Mouse (Mus musculus): ENCODE results near the gene Xpr1. TPM values are rescaled to one million over a fixed set of nuclear protein-coding genes. Genes with fewer than 3 reads are reported as not detected.

Xpr1 gene
- polyA plus RNA-seq, 1 experiment from 2014 or later, result 7.5 TPM

DNA sequence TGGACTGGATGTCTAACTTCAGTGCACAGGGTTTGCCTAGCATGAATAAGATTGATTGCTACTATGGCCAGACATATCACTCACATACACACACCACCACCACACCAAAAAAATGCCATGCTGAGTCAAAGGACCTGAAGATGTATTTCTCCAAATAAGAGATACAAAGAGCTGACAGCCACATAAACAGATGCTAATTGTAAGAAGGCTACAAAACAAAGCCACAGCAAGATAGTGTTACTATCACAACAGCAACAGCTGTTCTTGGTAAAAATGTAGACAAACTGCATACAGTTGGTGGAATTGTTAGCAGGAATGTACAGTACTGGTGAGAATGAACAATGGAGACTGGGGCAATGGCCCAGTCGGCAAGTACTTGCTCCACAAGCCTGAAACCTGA is 28.8 kb downstream of the Xpr1 start:
- Histone ChIP-seq H3K4me3 (ENCODE audit: low read length) (no peak overlapping the region), H3K9me3 (ENCODE audit: control insufficient read depth, low read length) (no peaks in the 10 kb centered on the region), H3K4me1 (replicated peaks; ENCODE audit: control insufficient read depth, insufficient read depth, low read length) (no peaks in the 10 kb centered on the region), H3K4me2 (ENCODE audit: low read depth, low read length) (no peak overlapping the region), H3K36me3 (ENCODE audit: control insufficient read depth, insufficient read depth, low read length) (no peaks in the 10 kb centered on the region), H3K27ac (ENCODE audit: low read length) (no peak overlapping the region), H3K9ac (ENCODE audit: low read length) (no peak overlapping the region), H3K27me3 (ENCODE audit: control insufficient read depth, insufficient read depth, low read depth, low read length) (no peaks in the 10 kb centered on the region)
- 29% methylated on average over 1 of the region's 1 CpGs for WGBS
- no peak for ATAC-seq (ENCODE audit: low read depth)

DNA sequence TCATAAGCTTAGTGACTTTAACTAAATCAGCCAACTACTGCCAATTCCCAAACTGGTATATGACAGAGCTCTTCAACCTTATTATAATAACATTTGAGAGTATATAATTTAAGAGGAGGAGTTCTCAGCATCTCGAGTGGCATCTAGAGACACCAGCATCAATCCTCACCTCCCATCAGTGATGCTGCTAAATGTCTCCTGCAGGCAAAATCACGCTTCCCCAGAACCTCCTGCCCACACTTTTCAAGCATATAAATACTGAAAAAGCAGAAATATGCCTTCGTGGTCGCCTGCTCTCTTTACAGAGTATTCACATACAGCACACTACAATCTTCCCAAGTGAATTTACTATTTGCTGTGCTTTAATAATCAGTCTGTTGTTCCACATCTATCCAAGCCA is 30.7 kb downstream of the Xpr1 start:
- no peak overlapping the region for H3K4me3 ChIP-seq (ENCODE audit: low read length)
- H3K27me3 ChIP-seq (ENCODE audit: control insufficient read depth, insufficient read depth, low read depth, low read length), result no peaks in the 10 kb centered on the region
- H3K36me3 ChIP-seq (ENCODE audit: control insufficient read depth, insufficient read depth, low read length), result no peaks in the 10 kb centered on the region
- no peak overlapping the region for H3K27ac ChIP-seq (ENCODE audit: low read length)
- H3K9me3 ChIP-seq (ENCODE audit: control insufficient read depth, low read length), result no peaks in the 10 kb centered on the region
- ATAC-seq (ENCODE audit: low read depth), result no peak
- H3K4me2 ChIP-seq (ENCODE audit: low read depth, low read length), result no peak overlapping the region
- no peak overlapping the region for H3K9ac ChIP-seq (ENCODE audit: low read length)
- 76% methylated on average over 4 of the region's 4 CpGs for WGBS
- H3K4me1 ChIP-seq (replicated peaks; ENCODE audit: control insufficient read depth, insufficient read depth, low read length), result no peaks in the 10 kb centered on the region

GRCm38 (mm10) chr1:155383319-155384302 is 33.6 kb downstream of the Xpr1 start:
- Histone ChIP-seq H3K4me1 (replicated peaks; ENCODE audit: control insufficient read depth, insufficient read depth, low read length) (no peaks in the 10 kb centered on the region), H3K9ac (ENCODE audit: low read length) (no peak overlapping the region), H3K27ac (ENCODE audit: low read length) (no peak overlapping the region), H3K4me2 (ENCODE audit: low read depth, low read length) (no peak overlapping the region), H3K36me3 (ENCODE audit: control insufficient read depth, insufficient read depth, low read length) (no peaks in the 10 kb centered on the region), H3K9me3 (ENCODE audit: control insufficient read depth, low read length) (no peaks in the 10 kb centered on the region), H3K27me3 (ENCODE audit: control insufficient read depth, insufficient read depth, low read depth, low read length) (no peaks in the 10 kb centered on the region), H3K4me3 (ENCODE audit: low read length) (no peak overlapping the region)
- WGBS, result 89% methylated on average over 8 of the region's 8 CpGs
- ATAC-seq (ENCODE audit: low read depth), result no peak

DNA sequence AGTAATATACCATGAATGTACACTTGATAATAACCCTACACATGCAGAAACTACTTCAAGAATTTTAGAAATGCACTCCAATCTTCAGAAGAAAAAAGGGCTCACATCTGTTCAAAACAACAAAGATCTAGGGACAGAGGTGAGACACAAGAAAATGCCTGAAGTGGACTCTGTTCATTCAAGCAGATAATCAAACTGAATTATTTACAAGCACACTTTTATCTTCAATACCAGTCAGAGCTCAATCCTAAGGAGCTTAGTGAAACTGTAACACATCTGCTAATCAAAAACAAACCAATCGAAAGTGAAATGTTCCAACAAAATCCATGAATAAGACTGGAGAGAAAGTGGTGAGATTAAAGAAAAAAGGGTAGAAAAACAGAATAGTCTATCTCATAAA is 35.3 kb downstream of the Xpr1 start:
- H3K9me3 ChIP-seq (ENCODE audit: control insufficient read depth, low read length), result no peaks in the 10 kb centered on the region
- WGBS, result 82% methylated on average over 1 of the region's 1 CpGs
- H3K27me3 ChIP-seq (ENCODE audit: control insufficient read depth, insufficient read depth, low read depth, low read length), result no peaks in the 10 kb centered on the region
- H3K4me2 ChIP-seq (ENCODE audit: low read depth, low read length), result no peak overlapping the region
- no peaks in the 10 kb centered on the region for H3K36me3 ChIP-seq (ENCODE audit: control insufficient read depth, insufficient read depth, low read length)
- no peak overlapping the region for H3K4me3 ChIP-seq (ENCODE audit: low read length)
- no peaks in the 10 kb centered on the region for H3K4me1 ChIP-seq (replicated peaks; ENCODE audit: control insufficient read depth, insufficient read depth, low read length)
- no peak overlapping the region for H3K9ac ChIP-seq (ENCODE audit: low read length)
- no peak for ATAC-seq (ENCODE audit: low read depth)
- H3K27ac ChIP-seq (ENCODE audit: low read length), result no peak overlapping the region

- H3K36me3 ChIP-seq (ENCODE audit: control insufficient read depth, insufficient read depth, low read length), result no peaks in the 10 kb centered on the region
- no peak overlapping the region for H3K9ac ChIP-seq (ENCODE audit: low read length)
- H3K4me2 ChIP-seq (ENCODE audit: low read depth, low read length), result no peak overlapping the region
- H3K4me1 ChIP-seq (replicated peaks; ENCODE audit: control insufficient read depth, insufficient read depth, low read length), result no peaks in the 10 kb centered on the region
- no peak overlapping the region for H3K27ac ChIP-seq (ENCODE audit: low read length)
- H3K4me3 ChIP-seq (ENCODE audit: low read length), result no peak overlapping the region
- no peaks in the 10 kb centered on the region for H3K9me3 ChIP-seq (ENCODE audit: control insufficient read depth, low read length)
- 96% methylated on average over 1 of the region's 1 CpGs for WGBS
- ATAC-seq (ENCODE audit: low read depth), result no peak
- H3K27me3 ChIP-seq (ENCODE audit: control insufficient read depth, insufficient read depth, low read depth, low read length), result no peaks in the 10 kb centered on the region
These were observed 37.9 kb downstream of the Xpr1 start for GRCm38 (mm10) chr1:155379289-155379688.

- ATAC-seq (ENCODE audit: low read depth), result no peak
- no peak overlapping the region for H3K27ac ChIP-seq (ENCODE audit: low read length)
- H3K4me3 ChIP-seq (ENCODE audit: low read length), result no peak overlapping the region
- no peak overlapping the region for H3K4me2 ChIP-seq (ENCODE audit: low read depth, low read length)
- no peaks in the 10 kb centered on the region for H3K36me3 ChIP-seq (ENCODE audit: control insufficient read depth, insufficient read depth, low read length)
- WGBS, result 50% methylated on average over 1 of the region's 1 CpGs
- H3K9me3 ChIP-seq (ENCODE audit: control insufficient read depth, low read length), result no peaks in the 10 kb centered on the region
- H3K27me3 ChIP-seq (ENCODE audit: control insufficient read depth, insufficient read depth, low read depth, low read length), result no peaks in the 10 kb centered on the region
- H3K9ac ChIP-seq (ENCODE audit: low read length), result no peak overlapping the region
- H3K4me1 ChIP-seq (replicated peaks; ENCODE audit: control insufficient read depth, insufficient read depth, low read length), result no peaks in the 10 kb centered on the region
These were observed 44.4 kb downstream of the Xpr1 start for GRCm38 (mm10) chr1:155372821-155373220.

GRCm38 (mm10) chr1:155370075-155370658 is 47.0 kb downstream of the Xpr1 start:
- Histone ChIP-seq H3K4me1 (replicated peaks; ENCODE audit: control insufficient read depth, insufficient read depth, low read length) (no peaks in the 10 kb centered on the region), H3K36me3 (ENCODE audit: control insufficient read depth, insufficient read depth, low read length) (no peaks in the 10 kb centered on the region), H3K9me3 (ENCODE audit: control insufficient read depth, low read length) (no peaks in the 10 kb centered on the region), H3K4me3 (ENCODE audit: low read length) (no peak overlapping the region), H3K27me3 (ENCODE audit: control insufficient read depth, insufficient read depth, low read depth, low read length) (no peaks in the 10 kb centered on the region), H3K9ac (ENCODE audit: low read length) (no peak overlapping the region), H3K4me2 (ENCODE audit: low read depth, low read length) (no peak overlapping the region), H3K27ac (ENCODE audit: low read length) (no peak overlapping the region)
- 54% methylated on average over 2 of the region's 2 CpGs for WGBS
- no peak for ATAC-seq (ENCODE audit: low read depth)

GRCm38 (mm10) chr1:155366366-155366765 is 50.8 kb downstream of the Xpr1 start:
- no peak overlapping the region for H3K27ac ChIP-seq (ENCODE audit: low read length)
- no peak overlapping the region for H3K9ac ChIP-seq (ENCODE audit: low read length)
- ATAC-seq (ENCODE audit: low read depth), result no peak
- H3K27me3 ChIP-seq (ENCODE audit: control insufficient read depth, insufficient read depth, low read depth, low read length), result no peaks in the 10 kb centered on the region
- WGBS, result 85% methylated on average over 4 of the region's 4 CpGs
- no peak overlapping the region for H3K4me2 ChIP-seq (ENCODE audit: low read depth, low read length)
- no peak overlapping the region for H3K4me3 ChIP-seq (ENCODE audit: low read length)
- no peaks in the 10 kb centered on the region for H3K9me3 ChIP-seq (ENCODE audit: control insufficient read depth, low read length)
- H3K36me3 ChIP-seq (ENCODE audit: control insufficient read depth, insufficient read depth, low read length), result no peaks in the 10 kb centered on the region
- H3K4me1 ChIP-seq (replicated peaks; ENCODE audit: control insufficient read depth, insufficient read depth, low read length), result no peaks in the 10 kb centered on the region

DNA sequence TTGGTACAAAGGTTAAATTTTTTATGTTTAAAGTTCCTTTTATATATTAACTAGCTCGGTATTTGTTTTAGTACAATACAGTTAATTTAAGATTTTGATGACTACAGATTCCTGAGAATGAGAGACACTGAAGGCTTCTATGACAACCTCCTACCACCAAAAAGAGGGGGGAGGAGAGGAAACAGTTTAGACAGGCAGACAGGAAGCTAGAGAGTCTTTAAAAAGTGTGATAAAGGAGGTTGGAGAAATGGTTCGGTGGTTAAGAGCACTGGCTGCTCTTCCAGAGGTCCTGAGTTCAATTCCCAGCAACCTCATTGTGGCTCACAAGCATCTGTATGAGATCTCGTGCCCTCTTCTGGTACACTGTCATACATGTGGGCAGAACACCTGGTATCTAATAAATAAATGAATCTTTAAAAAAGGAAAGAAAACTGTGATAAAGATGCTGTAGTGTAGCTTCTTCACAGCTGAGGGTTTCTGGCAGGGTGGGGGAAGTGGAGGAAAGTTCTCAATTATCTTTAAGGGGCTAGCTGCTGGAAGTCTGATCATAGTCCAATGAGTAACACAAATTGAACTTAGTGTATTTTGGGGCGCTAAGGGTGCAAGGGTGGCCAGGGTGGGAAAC is 55.6 kb downstream of the Xpr1 start:
- no peak overlapping the region for H3K4me2 ChIP-seq (ENCODE audit: low read depth, low read length)
- no peaks in the 10 kb centered on the region for H3K27me3 ChIP-seq (ENCODE audit: control insufficient read depth, insufficient read depth, low read depth, low read length)
- H3K36me3 ChIP-seq (ENCODE audit: control insufficient read depth, insufficient read depth, low read length), result no peaks in the 10 kb centered on the region
- 73% methylated on average over 4 of the region's 4 CpGs for WGBS
- H3K27ac ChIP-seq (ENCODE audit: low read length), result no peak overlapping the region
- no peak overlapping the region for H3K9ac ChIP-seq (ENCODE audit: low read length)
- no peaks in the 10 kb centered on the region for H3K4me1 ChIP-seq (replicated peaks; ENCODE audit: control insufficient read depth, insufficient read depth, low read length)
- ATAC-seq (ENCODE audit: low read depth), result no peak
- no peak overlapping the region for H3K4me3 ChIP-seq (ENCODE audit: low read length)
- H3K9me3 ChIP-seq (ENCODE audit: control insufficient read depth, low read length), result no peaks in the 10 kb centered on the region

Data from lung, embryonic 16.5 days (tissue).